Mouse (Mus musculus): ENCODE data around the gene Nme7.

GRCm38 (mm10) chr1:164368152-164368551 lies 64.2 kb downstream of the Nme7 start:
- TF ChIP-seq CTCF (conservative IDR thresholded peaks at IDR 0.05; ENCODE audit: insufficient read depth, insufficient read length, low read depth, low read length), result no peak
- TF ChIP-seq POLR2A (IDR thresholded peaks at IDR 0.05; ENCODE audit: low read depth, low read length), result no peak

All from kidney, adult 2 months (tissue).